Mouse (Mus musculus) regulatory T cell (primary cell): ENCODE measurements around the gene Olfr698.
"Not testable (repeated sequence)": the region's sequence is repeated elsewhere in the genome, so short reads cannot be mapped to it uniquely, and the experiment has no call there.

Source experiments
- in situ Hi-C: fragments of 300-600 bp; cut with MboI, MseI; formaldehyde crosslinking; loops from one replicate; pipeline ENCODE4 v1.15.1; 2025; ENCODE audit warnings: high pct_unique_total_duplicates

The Olfr698 gene

GRCm38 (mm10) chr7:106755297-106755696 is at the start of gene Olfr698:
Gene Olfr698, minus strand, starts transcription at chr7:106755397.
- in situ Hi-C loops: loop anchor here (10.0 kb wide), 1 partner anchor 1430 kb away; no protein-coding TSS in a partner anchor

DNA sequence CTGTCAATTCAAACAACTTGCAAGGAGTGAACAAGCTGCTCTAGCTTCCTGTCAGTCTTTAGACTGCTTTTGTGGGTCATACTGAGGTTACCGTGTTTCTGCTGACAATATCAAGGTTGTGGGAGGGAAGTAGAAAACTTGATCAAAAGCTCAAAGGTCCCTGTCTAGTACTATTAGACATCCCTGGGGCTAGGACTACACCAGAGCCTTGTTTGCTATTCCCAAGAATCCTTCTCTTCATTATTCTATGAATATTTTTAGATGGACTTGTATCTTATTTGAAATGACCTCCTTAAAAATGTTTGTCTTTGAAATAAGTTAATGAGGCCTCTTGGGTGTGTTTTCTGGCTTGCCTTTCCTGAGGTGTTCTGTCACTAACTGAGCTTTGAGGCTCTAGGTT is 37.9 kb upstream of the Olfr698 start, which contains the start of gene Olfr699:
Gene Olfr699 (minus strand): TSS at position 101 of the 400 bp plus-strand sequence.
- in situ Hi-C loops: no loop called here

DNA sequence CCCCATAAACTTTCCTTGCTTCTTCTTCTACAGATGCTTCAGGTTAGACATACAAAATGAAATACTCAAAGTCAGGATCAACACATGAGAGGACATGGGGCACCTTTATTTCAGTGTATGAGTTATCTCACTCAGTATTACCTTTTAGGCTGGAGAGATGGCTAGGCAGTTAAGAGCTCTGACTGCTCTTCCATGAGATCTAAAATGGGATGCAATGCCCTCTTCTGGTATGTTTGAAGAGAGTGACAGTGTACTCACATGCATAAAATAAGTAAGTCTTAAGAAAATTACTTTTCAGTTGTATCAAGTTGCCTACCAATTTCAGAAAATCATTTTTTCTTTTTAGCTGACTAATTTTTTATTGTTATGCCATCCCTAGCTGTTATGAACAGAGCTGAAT is 33.1 kb upstream of the Olfr698 start:
- in situ Hi-C loops: no loop called here

DNA sequence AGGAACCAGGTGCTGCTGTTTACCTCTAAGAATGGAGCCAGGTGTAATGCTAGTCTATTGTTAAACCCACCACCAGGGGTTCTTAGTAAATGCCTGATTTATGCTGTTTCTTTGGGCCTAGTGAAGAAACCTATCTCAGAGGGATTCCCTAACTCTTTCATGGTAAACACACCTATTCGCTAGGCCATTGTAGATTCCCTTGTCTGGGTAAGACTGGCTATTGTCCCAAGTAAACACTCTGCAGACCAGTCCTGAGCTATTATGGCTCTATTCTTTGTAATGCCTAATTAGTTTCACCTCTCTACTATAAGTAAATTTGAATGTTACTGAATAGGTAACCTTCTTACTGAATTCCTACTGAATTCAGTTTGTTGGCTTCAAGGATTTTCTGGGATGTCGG is 5.8 kb upstream of the Olfr698 start:
- in situ Hi-C loops: not testable (repeated sequence)

GRCm38 (mm10) chr7:106758800-106759199 is 3.6 kb upstream of the Olfr698 start:
- in situ Hi-C loops: loop anchor here (10.0 kb wide), 1 partner anchor 1434 kb away; no protein-coding TSS in a partner anchor

- in situ Hi-C loops: no loop called here
These were observed 9.4 kb downstream of the Olfr698 start for GRCm38 (mm10) chr7:106745811-106746210.

- in situ Hi-C loops: no loop called here
These were observed 12.9 kb downstream of the Olfr698 start, which contains the start of gene Olfr697 for GRCm38 (mm10) chr7:106742343-106742742. Gene Olfr697, minus strand, starts transcription at chr7:106742443.

DNA sequence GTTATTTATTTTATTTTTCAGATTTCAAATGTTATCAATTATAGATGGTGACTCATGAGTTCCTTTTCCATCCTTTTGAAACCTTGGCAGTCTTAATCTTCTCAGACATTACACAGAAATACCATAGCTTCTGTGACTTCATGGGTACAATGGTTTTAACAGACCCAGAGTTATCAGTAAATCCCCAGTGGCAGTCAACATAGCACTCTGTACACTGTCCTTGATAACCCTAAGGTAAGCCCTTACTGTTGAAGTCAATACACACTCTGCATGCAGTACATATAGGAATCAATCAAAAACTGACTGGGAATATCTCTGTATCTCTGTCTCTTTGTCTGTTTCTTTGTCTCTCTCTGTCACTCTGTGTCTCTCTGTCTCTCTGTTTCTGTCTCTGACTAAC is 18.2 kb downstream of the Olfr698 start:
- in situ Hi-C loops: no loop called here

- in situ Hi-C loops: no loop called here
These were observed 21.5 kb downstream of the Olfr698 start for GRCm38 (mm10) chr7:106733717-106734116.

DNA sequence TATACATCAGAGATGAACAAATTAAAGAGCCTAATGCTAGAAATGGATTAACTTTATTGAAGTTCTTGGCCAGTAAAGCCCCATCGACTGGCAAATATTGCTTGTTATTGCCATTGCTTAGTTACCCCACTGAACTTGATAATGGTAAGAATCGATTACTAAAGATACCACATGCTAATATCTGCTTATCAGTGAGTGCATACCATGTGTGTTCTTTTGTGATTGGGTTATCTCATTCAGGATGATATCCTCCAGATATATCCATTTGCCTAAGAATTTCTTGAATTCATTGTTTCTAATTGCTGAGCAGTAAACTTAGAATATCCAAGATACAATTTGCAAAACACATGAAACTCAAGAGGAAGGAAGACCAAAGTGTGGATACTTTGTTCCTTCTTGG is 29.5 kb downstream of the Olfr698 start:
- in situ Hi-C loops: not testable (repeated sequence)

GRCm38 (mm10) chr7:106716296-106716695 is 38.9 kb downstream of the Olfr698 start, which contains the start of gene Olfr695:
Gene Olfr695, minus strand, starts transcription at chr7:106716396.
- in situ Hi-C loops: no loop called here

DNA sequence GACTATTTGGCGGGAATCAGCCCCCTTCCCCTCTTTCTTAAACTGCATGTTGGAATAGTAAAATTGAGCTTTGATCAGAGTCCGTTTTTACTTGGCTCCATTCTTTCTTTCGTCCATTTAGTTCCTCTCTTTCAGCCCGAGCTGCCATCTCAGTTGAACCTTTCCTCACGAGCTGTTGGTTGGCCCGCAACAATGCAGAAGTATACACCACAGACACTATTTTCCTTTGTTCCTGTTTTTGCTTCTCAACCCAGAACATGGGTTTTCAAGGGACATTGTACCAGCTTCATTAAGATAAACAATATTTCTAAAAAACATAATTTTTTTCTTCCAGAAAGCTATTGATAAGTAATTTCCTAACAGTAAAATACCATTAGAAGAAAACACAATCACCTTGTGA is 43.7 kb downstream of the Olfr698 start:
- in situ Hi-C loops: no loop called here

DNA sequence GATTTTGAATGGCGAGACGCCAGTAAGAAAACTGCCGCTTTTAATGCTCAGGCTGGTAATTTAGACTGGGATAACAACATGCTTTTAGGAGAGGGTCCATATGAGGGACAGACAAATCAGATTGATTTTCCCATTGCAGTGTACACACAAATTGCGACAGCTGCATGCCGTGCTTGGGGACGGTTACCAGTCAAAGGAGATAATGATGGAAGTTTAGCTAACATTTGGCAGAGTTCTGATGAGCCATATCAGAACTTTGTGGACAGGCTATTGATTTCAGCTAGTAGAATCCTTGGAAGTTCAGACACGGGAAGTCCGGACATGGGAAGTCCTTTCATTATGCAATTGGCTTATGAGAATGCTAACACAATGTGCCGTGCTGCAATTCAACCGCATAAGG is 47.5 kb downstream of the Olfr698 start:
- in situ Hi-C loops: not testable (repeated sequence)
